Comparison of ENCODE assay signal across 35 mouse cellular contexts in the genomic region with DNA sequence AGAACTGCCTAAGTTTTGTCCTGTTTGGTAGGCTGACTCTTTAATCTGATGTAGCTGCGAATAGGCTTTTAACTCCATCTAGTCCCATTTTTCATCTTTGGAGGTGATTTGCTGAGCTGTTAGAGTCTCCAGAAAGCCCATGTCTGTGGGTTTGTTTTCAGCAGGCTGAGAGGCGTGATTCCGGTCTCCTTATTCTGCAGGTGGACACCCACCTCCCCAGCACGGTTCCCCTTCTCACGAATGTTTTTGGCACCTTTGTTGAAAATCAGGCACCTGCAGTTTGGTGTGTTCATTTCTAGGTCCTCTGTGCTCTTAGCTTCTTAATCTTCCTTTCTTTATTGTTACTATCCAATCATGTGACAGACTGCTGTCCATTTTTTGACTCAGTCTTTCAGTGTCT. TPM values are rescaled to one million over a fixed set of nuclear protein-coding genes. Genes with fewer than 3 reads are reported as not detected.
"Had no signal": no experiment of that assay in that cellular context is flagged by ENCODE, and none has a peak within 500 bp of the region (broad histone marks: within the 10 kb centered on the region; RNA-seq: fewer than 3 reads in every experiment).

No protein-coding gene starts in this region.

- ATAC-seq: liver, embryonic 12.5 days; liver, postnatal 0 days; lung, postnatal 0 days; midbrain, embryonic 13.5 days; midbrain, embryonic 15.5 days; midbrain, embryonic 16.5 days had no signal

- H3K36me3 ChIP-seq: limb, embryonic 10.5 days; limb, embryonic 12.5 days; limb, embryonic 13.5 days; limb, embryonic 15.5 days; liver, embryonic 12.5 days; liver, embryonic 13.5 days; liver, embryonic 15.5 days; lung, embryonic 15.5 days; midbrain, embryonic 10.5 days; midbrain, embryonic 12.5 days; midbrain, embryonic 13.5 days; midbrain, embryonic 15.5 days; neural tube, embryonic 12.5 days had no signal

- H3K9ac ChIP-seq: limb, embryonic 12.5 days; limb, embryonic 13.5 days; limb, embryonic 15.5 days; liver, embryonic 12.5 days; liver, embryonic 13.5 days; liver, embryonic 14.5 days; liver, embryonic 15.5 days; liver, postnatal 0 days; lung, embryonic 14.5 days; lung, embryonic 15.5 days; midbrain, embryonic 12.5 days; midbrain, embryonic 13.5 days; midbrain, embryonic 15.5 days; neural tube, embryonic 12.5 days had no signal

- H3K4me2 ChIP-seq: limb, embryonic 12.5 days; limb, embryonic 13.5 days; limb, embryonic 15.5 days; liver, embryonic 11.5 days; liver, embryonic 12.5 days; liver, embryonic 13.5 days; liver, embryonic 15.5 days; lung, embryonic 14.5 days; lung, embryonic 15.5 days; midbrain, embryonic 12.5 days; midbrain, embryonic 13.5 days; midbrain, embryonic 15.5 days; neural tube, embryonic 12.5 days had no signal

- H3K27me3 ChIP-seq: limb, embryonic 12.5 days; limb, embryonic 13.5 days; limb, embryonic 15.5 days; liver, embryonic 12.5 days; lung, embryonic 15.5 days; midbrain, embryonic 12.5 days; midbrain, embryonic 13.5 days; midbrain, embryonic 15.5 days; neural tube, embryonic 12.5 days had no signal

- H3K4me3 ChIP-seq: left cerebral cortex, adult 2 months; limb, embryonic 10.5 days; limb, embryonic 12.5 days; limb, embryonic 13.5 days; limb, embryonic 15.5 days; liver, embryonic 12.5 days; liver, embryonic 13.5 days; liver, embryonic 15.5 days; lung, embryonic 15.5 days; megakaryocyte, embryonic 14.5 days; midbrain, embryonic 10.5 days; midbrain, embryonic 12.5 days; midbrain, embryonic 13.5 days; midbrain, embryonic 15.5 days; myocyte; neural tube, embryonic 12.5 days had no signal

- DNase-seq: left cerebral cortex, postnatal 4 days; liver; liver, embryonic 13.5 days; liver, postnatal 0 days; lung, adult 18-20 months; lung, adult 2 months; lung, embryonic 14.5 days; lung, postnatal 10 days; lung, postnatal 14 days; lung, postnatal 36 days; lung, postnatal 4 days had no signal

- H3K9me3 ChIP-seq: limb, embryonic 10.5 days; limb, embryonic 12.5 days; limb, embryonic 15.5 days; liver, embryonic 12.5 days; liver, embryonic 13.5 days; liver, embryonic 15.5 days; lung, embryonic 15.5 days; midbrain, embryonic 12.5 days; midbrain, embryonic 13.5 days; midbrain, embryonic 15.5 days; neural tube, embryonic 12.5 days had no signal

- H3K4me1 ChIP-seq: liver, embryonic 12.5 days; liver, embryonic 13.5 days; liver, embryonic 15.5 days; midbrain, embryonic 12.5 days; midbrain, embryonic 13.5 days; midbrain, embryonic 15.5 days; neural tube, embryonic 12.5 days had no signal

- H3K27ac ChIP-seq: left cerebral cortex, adult 2 months; limb, embryonic 10.5 days; limb, embryonic 12.5 days; limb, embryonic 13.5 days; limb, embryonic 15.5 days; liver, embryonic 12.5 days; liver, embryonic 13.5 days; liver, embryonic 14.5 days; liver, embryonic 15.5 days; lung, embryonic 15.5 days; macrophage; midbrain, embryonic 10.5 days; midbrain, embryonic 12.5 days; midbrain, embryonic 13.5 days; midbrain, embryonic 15.5 days; neural tube, embryonic 12.5 days had no signal

RNA-seq across cellular contexts. Expression of gene Klf14, which starts 27.5 kb away (rescaled TPM):
- total RNA-seq: liver, adult 2 months; megakaryocyte, adult 5-6 weeks; megakaryocyte-erythroid progenitor cell, adult 5-6 weeks; monocyte, adult 5-6 weeks had no signal
- polyA plus RNA-seq: liver, adult 2 months; lung, adult 2 months; macrophage; midbrain, embryonic 13.5 days; myocyte had no signal
